Mouse (Mus musculus) stomach, embryonic 15.5 days (tissue): ENCODE measurements around the gene Ddah2. TPM values are rescaled to one million over a fixed set of nuclear protein-coding genes. Genes with fewer than 3 reads are reported as not detected.

Source experiments
- ATAC-seq: fragments of 200-750 bp; cut with Nextera tagmentation; 2 replicates; pipeline ENCODE4 v1.8.0; 2017; ENCODE audit warnings: low read depth, moderate number of reproducible peaks, moderate TSS enrichment; ENCODE audit not compliant: insufficient read depth, low FRiP score
- H3K27ac ChIP-seq: fragments of 300-500 bp; sonication (generic); 2 replicates; pipeline ENCODE4 v1.5.1; 2015; ENCODE audit warnings: mild to moderate bottlenecking, inconsistent platforms
- H3K27me3 ChIP-seq: fragments of 300-500 bp; sonication (generic); replicated peaks from 2 replicates; pipeline ENCODE4 v1.6.1; 2015; ENCODE audit warnings: inconsistent platforms
- H3K36me3 ChIP-seq: fragments of 300-500 bp; sonication (generic); 2 replicates; pipeline ENCODE4 v1.6.1; 2015; ENCODE audit warnings: inconsistent platforms
- H3K4me1 ChIP-seq: fragments of 300-500 bp; sonication (generic); 2 replicates; pipeline ENCODE4 v1.6.1; 2015; ENCODE audit warnings: inconsistent platforms
- H3K4me2 ChIP-seq: fragments of 300-500 bp; sonication (generic); 2 replicates; pipeline ENCODE4 v1.6.1; 2015; ENCODE audit warnings: mild to moderate bottlenecking, inconsistent platforms
- H3K4me3 ChIP-seq: fragments of 300-500 bp; sonication (generic); replicated peaks from 2 replicates; pipeline ENCODE4 v1.5.1; 2015; ENCODE audit warnings: inconsistent platforms
- H3K9ac ChIP-seq: fragments of 300-500 bp; sonication (generic); 2 replicates; pipeline ENCODE4 v1.6.1; 2015; ENCODE audit warnings: inconsistent platforms
- H3K9me3 ChIP-seq: fragments of 300-500 bp; sonication (generic); 2 replicates; pipeline ENCODE4 v1.6.1; 2016; ENCODE audit warnings: inconsistent platforms
- WGBS: fragments of 180-500 bp; shearing (Covaris S2); methylation state at CpG from one replicate; pipeline ENCODE4 v1.1.7; 2015; 5-methylcytosine and 5-hydroxymethylcytosine counted together
- polyA plus RNA-seq: library from polyadenylated mRNA; unstranded; fragments of >200 nt; fragmentation: Nextera tagmentation; extraction: Ambion mirVana; gene quantifications from 2 replicates; pipeline ENCODE4 v1.2.1, GENCODE M21; 2015

The Ddah2 gene
- polyA plus RNA-seq, 1 experiment from 2014 or later: 210 TPM

DNA sequence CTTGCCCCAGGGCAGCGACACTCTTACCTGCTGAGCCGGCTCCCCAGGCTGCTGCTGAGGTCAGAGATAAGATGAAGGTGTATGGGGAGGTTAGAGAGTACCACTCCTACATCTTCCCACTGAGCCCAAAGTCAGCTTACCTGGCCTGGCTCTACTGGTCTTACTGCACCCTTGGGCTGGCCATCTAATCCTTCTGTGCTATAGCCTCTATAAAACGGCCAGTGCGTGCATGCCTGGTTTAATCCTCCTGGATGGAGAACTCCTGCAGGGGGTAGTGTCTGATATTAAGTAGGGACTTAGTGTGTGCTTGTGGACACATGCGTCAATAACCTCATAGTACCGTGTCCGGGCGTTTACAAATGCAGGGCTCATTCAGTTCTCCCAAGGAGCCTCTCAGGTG is 38.3 kb upstream of the Ddah2 start:
- no peak overlapping the region for H3K27ac ChIP-seq
- 83% methylated on average over 8 of the region's 8 CpGs for WGBS
- no peaks in the 10 kb centered on the region for H3K27me3 ChIP-seq
- peaks cover 6% of the 10 kb centered on the region; the same call in 1 of the 2 replicates for H3K36me3 ChIP-seq
- no peaks in the 10 kb centered on the region for H3K9me3 ChIP-seq
- H3K4me3 ChIP-seq: no peak overlapping the region
- H3K4me2 ChIP-seq: no peak overlapping the region
- no peak overlapping the region for H3K9ac ChIP-seq
- ATAC-seq: no peak
- peaks cover 42% of the 10 kb centered on the region for H3K4me1 ChIP-seq

DNA sequence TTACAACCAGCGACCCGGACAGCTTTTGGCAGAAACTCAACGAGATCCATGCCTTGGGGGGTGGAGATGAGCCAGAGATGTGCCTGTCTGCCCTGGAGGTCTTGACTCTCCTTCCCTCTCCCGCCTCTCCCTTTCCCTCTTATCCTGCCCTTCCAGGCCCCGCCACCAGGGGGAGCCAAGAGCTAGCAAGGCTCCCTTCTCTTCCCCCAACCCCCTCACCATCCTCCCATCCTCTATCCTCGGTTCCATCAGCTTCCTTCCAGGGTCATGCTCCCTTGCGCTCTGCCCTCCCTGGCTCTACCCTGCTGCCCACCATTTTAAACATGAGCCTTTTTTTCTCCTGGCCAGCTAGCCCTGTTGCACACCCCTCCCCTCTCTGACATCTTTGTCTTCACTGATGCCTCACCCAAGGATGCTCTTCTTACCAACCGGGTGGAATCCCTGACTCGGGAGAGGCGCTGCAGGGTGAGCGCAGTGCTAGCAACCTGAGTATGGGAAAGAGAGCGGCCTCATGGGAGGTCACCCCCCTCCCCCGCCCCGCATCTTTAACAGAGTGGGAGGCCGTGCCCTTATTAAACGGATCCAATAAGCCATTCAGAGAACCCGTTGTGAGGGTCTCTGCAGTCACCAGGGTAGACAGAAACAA is 37.5 kb upstream of the Ddah2 start:
- peak overlapping the region; percentile 38 for H3K4me2 ChIP-seq
- ATAC-seq: peak; percentile 32; the same call in 1 of the 2 replicates

DNA sequence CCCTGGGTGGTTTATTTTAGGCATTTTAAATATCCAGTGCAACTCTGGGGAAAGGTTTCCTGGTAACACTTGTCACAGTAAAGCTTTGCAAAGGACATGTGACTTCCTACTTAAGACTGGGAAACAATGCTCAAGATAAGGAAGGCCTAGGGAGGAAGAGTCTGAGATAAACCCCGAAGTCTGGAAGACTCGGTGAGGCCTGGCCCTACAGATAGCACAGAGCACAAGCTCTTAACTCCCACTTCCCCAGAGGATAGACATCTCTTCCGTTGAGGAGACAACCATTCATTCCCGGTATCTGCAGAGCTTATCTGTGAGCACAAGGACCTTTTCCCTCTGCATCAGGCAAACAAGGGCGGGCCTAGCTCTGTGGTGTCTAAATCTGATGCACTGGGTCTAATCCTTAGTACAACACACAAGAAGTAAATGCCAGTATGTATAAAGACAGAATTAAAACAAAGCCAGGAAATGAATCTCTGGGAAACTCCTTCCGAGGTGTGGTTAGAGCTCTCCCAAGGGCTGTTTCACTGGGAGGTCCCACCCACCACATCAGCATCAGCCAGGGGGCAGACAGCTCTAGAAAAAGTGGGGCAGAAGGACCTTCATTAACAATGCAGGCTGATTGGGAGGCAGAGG is 36.9 kb upstream of the Ddah2 start:
- H3K27me3 ChIP-seq: no peaks in the 10 kb centered on the region
- H3K9me3 ChIP-seq: no peaks in the 10 kb centered on the region
- H3K27ac ChIP-seq: peak overlapping the region; percentile 21; the same call in 1 of the 2 replicates
- peaks cover 35% of the 10 kb centered on the region for H3K4me1 ChIP-seq
- H3K4me2 ChIP-seq: no peak overlapping the region; the same call in 1 of the 2 replicates
- no peak overlapping the region for H3K4me3 ChIP-seq
- ATAC-seq: peak; percentile 24; the same call in 1 of the 2 replicates
- no peaks in the 10 kb centered on the region for H3K36me3 ChIP-seq
- no peak overlapping the region for H3K9ac ChIP-seq
- WGBS: 36% methylated on average over 6 of the region's 6 CpGs

More for the DNA sequence above, 37.5 kb upstream of the Ddah2 start:
- Histone ChIP-seq H3K9ac (no peak overlapping the region), H3K4me1 (peaks cover 41% of the 10 kb centered on the region), H3K27me3 (no peaks in the 10 kb centered on the region), H3K9me3 (no peaks in the 10 kb centered on the region), H3K4me3 (0 out of 2 replicates have a peak overlapping the region, but pooled peaks have one; percentile 1), H3K36me3 (no peaks in the 10 kb centered on the region), H3K27ac (0 out of 2 replicates have a peak overlapping the region, but pooled peaks have one; percentile 5)
- WGBS: 12% methylated on average over 17 of the region's 17 CpGs

DNA sequence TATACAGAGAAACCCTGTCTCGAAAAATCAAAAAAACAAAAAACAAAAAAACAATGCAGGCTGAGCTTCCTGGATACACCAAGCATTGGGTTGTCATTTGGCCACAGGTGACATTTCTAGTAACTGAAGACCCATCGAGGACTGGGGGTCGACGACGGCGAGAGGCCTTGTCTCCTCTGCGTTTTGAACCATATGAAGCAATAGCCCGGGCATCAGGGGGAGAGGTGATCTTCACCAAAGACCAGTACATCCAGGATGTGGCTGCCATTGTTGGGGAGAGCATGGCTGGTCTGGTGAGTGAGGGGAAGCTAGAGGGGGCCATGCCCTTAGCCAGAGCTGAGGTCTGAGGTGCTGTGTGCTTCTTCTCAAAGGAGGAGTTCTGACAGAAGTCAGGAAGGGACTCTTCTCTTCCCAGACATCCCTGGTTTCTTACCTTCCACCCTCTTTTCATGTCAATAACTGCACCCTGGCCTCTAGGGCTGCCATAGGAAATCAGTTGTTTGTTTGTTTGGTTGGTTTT is 36.2 kb upstream of the Ddah2 start:
- H3K9ac ChIP-seq: no peak overlapping the region
- H3K9me3 ChIP-seq: no peaks in the 10 kb centered on the region
- no peak overlapping the region for H3K27ac ChIP-seq
- no peak overlapping the region for H3K4me3 ChIP-seq
- 90% methylated on average over 8 of the region's 8 CpGs for WGBS
- peaks cover 35% of the 10 kb centered on the region for H3K4me1 ChIP-seq
- H3K36me3 ChIP-seq: no peaks in the 10 kb centered on the region
- no peak overlapping the region for H3K4me2 ChIP-seq
- H3K27me3 ChIP-seq: no peaks in the 10 kb centered on the region
- ATAC-seq: no peak

DNA sequence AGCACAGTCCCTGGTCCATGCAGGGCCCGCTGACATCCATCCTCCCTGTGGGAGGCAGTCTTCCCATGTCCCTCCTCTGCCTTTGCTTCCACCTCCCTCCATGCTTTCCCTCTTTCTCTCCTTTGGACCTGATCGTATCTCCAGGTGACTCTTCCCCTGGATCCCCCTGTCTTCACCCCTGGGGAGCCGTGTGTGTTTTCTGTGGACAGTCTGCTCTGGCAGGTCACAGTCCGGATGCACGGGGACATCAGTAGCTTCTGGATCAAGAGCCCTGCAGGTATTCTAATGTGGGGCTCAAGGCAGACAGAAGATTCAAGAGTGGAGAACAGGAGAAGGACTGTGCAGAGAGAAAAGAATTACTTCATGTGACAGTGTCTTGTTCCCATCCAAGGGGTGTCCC is 35.6 kb upstream of the Ddah2 start:
- Histone ChIP-seq H3K27ac (no peak overlapping the region), H3K27me3 (no peaks in the 10 kb centered on the region), H3K9ac (no peak overlapping the region), H3K4me1 (peaks cover 29% of the 10 kb centered on the region), H3K36me3 (no peaks in the 10 kb centered on the region), H3K4me3 (no peak overlapping the region), H3K9me3 (no peaks in the 10 kb centered on the region), H3K4me2 (no peak overlapping the region)
- 80% methylated on average over 5 of the region's 5 CpGs for WGBS
- ATAC-seq: no peak

DNA sequence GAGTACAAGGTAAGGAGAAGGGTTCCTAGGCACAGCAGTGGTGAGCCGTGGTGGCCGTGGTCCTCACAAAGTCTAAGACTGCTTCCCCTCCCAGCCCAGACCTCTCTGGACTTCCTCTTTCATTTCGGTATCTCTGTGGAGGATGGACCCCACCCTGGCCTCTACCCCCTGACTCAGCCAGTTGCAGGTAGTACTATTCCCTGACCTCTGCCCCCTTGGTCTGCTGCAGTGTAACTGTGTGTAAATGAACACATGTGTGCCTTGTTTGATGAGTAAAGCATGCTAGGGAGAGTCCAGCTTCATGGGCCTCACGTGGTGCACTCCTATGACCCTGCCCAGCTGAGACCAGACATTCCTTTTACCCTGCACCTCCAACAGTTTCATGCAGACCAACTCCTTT is 35.1 kb upstream of the Ddah2 start:
- Histone ChIP-seq H3K4me3 (no peak overlapping the region), H3K4me1 (peaks cover 27% of the 10 kb centered on the region), H3K9ac (no peak overlapping the region), H3K4me2 (no peak overlapping the region), H3K27ac (no peak overlapping the region), H3K27me3 (no peaks in the 10 kb centered on the region), H3K36me3 (no peaks in the 10 kb centered on the region), H3K9me3 (no peaks in the 10 kb centered on the region)
- 61% methylated on average over 4 of the region's 4 CpGs for WGBS
- no peak for ATAC-seq

DNA sequence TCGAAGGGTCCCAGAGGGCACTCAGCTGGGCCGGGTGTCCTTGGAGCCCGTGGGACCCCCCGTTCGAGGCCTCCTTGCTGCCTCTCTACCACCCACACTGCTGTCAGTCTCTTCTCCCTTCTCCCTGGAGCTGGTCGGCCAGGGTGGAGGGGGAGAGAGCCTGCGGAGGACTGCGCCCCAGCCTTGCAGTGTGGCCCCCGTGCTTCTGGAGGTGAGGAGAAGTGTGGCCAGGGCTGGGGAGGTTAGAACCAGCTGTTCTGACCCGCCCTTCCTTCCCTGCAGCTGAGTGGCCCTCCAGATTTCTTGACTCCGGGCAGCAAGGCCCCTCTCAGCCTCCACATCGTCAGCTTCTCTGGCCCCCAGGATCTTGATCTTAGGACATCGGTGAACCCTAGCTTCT is 34.6 kb upstream of the Ddah2 start:
- WGBS: 61% methylated on average over 13 of the region's 13 CpGs
- no peak for ATAC-seq
- Histone ChIP-seq H3K9ac (no peak overlapping the region), H3K9me3 (no peaks in the 10 kb centered on the region), H3K36me3 (no peaks in the 10 kb centered on the region), H3K4me3 (no peak overlapping the region), H3K27ac (no peak overlapping the region), H3K4me1 (peaks cover 27% of the 10 kb centered on the region), H3K4me2 (no peak overlapping the region), H3K27me3 (no peaks in the 10 kb centered on the region)

DNA sequence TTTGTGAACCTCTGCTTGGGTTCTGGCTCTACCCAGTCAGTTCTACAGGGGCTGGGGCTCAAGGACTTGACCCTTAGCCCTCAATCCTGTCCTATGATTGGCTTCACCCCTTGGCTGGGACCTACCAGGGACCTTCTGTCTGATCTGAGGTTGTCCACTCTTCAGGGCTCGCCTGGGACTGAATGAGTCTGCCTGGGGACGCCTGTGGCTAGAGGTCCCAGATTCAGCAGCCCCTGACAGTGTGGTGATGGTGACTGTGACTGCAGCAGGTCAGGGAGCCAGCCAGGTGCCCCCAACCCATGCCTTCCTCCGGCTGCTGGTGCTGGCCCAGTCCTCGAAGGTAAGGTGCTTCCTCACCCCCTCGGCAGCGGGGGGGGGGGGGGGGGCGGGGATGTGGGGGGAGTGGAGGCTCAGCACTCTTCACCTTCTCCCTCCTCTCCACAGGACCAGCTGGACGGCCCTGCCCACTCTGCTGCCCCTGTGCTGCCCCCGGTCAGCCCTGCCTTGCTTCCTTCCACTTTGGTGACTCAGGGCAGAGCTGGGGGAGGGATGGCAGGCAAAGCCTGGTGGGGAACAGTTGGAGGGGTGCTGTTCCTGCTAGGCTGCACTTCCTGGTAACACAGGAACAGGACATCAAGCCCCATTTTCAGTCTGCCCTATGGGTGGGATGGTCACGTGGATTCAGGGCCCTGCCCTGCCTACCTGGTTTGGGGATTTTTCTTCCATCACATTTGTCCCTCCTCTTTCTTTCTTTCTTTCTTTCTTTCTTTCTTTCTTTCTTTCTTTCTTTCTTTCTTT is 33.9 kb upstream of the Ddah2 start:
- Histone ChIP-seq H3K4me1 (peaks cover 29% of the 10 kb centered on the region), H3K27ac (no peak overlapping the region), H3K36me3 (no peaks in the 10 kb centered on the region), H3K27me3 (no peaks in the 10 kb centered on the region), H3K4me3 (no peak overlapping the region), H3K9ac (no peak overlapping the region), H3K9me3 (no peaks in the 10 kb centered on the region), H3K4me2 (no peak overlapping the region)
- ATAC-seq: no peak
- 62% methylated on average over 10 of the region's 10 CpGs for WGBS

DNA sequence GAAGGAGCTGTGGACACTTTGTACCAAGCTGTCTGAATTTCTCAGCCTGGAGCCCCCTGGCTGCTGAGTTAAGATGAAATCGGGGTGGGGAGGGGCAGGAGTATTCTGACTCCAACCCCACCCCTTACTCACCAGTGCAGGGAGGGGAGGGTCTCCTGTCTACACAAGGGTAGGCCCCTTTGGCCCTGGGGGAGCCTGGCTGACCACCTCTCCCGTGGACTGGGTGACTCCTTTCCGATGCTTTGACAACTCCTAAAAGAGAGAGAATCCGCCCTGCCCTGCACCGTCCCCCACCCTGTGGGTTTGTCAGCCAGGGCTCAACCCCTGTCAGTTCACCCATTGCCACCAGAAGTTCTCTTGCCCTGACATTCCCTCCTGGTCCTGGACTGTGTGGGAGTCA is 32.6 kb upstream of the Ddah2 start:
- Histone ChIP-seq H3K36me3 (no peaks in the 10 kb centered on the region), H3K4me3 (no peak overlapping the region), H3K4me2 (peak overlapping the region; percentile 27; the same call in 1 of the 2 replicates), H3K9me3 (no peaks in the 10 kb centered on the region), H3K27me3 (no peaks in the 10 kb centered on the region), H3K9ac (no peak overlapping the region), H3K27ac (peak overlapping the region; percentile 35; the same call in 1 of the 2 replicates), H3K4me1 (peaks cover 25% of the 10 kb centered on the region)
- 73% methylated on average over 5 of the region's 5 CpGs for WGBS
- no peak for ATAC-seq

DNA sequence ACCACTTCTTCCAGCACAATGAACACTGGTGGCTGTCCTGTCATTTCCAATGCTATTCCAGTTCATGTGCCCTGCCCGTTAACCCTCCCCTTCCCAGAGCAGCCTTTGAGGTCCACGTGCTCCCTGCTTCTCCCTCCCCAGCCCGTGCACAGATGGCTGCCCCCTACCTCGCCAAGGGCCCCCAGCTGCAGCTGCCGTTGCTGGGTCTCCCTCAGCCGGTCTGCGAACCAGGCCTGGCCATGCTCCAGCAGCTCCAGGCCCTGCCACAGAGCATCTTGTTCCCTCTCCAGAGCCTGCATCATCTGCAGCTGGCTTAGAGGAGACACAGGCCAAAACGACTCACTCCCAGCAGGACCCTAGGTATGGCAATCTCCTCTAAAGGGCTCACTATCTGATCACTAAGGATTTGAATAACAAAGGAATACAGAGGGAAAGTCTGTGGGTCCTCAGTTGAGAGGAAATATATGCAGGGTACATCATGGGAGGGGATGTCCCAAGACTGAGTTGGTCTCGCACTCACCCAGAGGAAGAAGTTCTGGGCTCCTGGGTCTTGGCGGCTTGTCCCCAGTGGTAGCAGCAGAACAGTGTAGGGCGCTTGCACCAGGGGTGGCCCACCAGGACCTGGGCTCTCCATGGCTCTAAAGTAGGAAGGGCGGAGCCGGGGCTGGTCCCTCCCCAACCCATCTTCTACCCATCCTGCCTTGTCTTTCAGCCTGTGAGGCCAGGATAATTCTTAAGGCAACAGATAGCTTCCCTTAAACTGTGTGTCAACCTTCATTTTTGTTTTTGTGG is 31.4 kb upstream of the Ddah2 start, which contains the start of gene Sapcd1:
TSS of gene Sapcd1 (minus strand) at position 740 of the 792 bp plus-strand sequence.
- no peaks in the 10 kb centered on the region for H3K9me3 ChIP-seq
- ATAC-seq: peak; percentile 48
- no peak within 1 kb of the TSS for H3K9ac ChIP-seq
- H3K4me1 ChIP-seq: peaks cover 20% of the 10 kb centered on the region
- peak within 1 kb of the TSS; percentile 20; the same call in 1 of the 2 replicates for H3K4me3 ChIP-seq
- H3K36me3 ChIP-seq: no peaks in the 10 kb centered on the region
- WGBS: 41% methylated on average over 13 of the region's 13 CpGs
- no peaks in the 10 kb centered on the region for H3K27me3 ChIP-seq
- peak within 1 kb of the TSS; percentile 34 for H3K4me2 ChIP-seq
- H3K27ac ChIP-seq: peak within 1 kb of the TSS; percentile 80

DNA sequence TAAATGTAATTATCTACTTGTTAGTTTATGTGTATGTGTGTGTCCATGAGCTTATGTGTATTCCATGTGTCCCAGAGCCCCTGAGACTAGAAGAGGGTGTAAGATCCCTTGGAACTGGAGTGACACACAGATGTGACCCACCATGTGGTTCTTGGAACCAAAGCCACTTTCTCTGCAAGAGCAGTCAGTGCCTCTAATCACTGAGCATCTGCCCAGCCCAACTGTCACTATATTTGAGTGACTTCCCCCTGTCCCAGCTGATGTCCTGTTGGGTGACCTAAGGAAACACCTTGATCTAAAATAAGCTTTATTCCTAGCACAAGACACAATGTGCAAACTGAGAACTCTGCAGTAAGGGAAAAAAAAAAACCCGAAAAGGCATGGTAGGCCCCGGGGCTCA is 30.5 kb upstream of the Ddah2 start:
- no peak overlapping the region for H3K27ac ChIP-seq
- H3K9ac ChIP-seq: no peak overlapping the region
- ATAC-seq: no peak
- H3K4me3 ChIP-seq: no peak overlapping the region
- WGBS: 81% methylated on average over 2 of the region's 2 CpGs
- peaks cover 20% of the 10 kb centered on the region for H3K4me1 ChIP-seq
- H3K36me3 ChIP-seq: no peaks in the 10 kb centered on the region
- no peaks in the 10 kb centered on the region for H3K9me3 ChIP-seq
- H3K27me3 ChIP-seq: no peaks in the 10 kb centered on the region
- H3K4me2 ChIP-seq: no peak overlapping the region
